Mouse (Mus musculus) myocyte (in vitro differentiated cells): ENCODE measurements at regions not wholly inside any gene's neighbourhood (a gene's known extent, or its start where the extent isn't known, plus 50 kb on each side); places are given as distances from the start of the nearest gene placed in this dataset.
A peak's percentile ranks its signal among the peaks of the same experiment; 100 is the strongest.

Source experiments
- H3K27me3 ChIP-seq: one replicate; pipeline ENCODE4 v1.6.1; 2011; ENCODE audit not compliant: control insufficient read depth, insufficient read depth, insufficient read length
- H3K36me3 ChIP-seq: one replicate; pipeline ENCODE4 v1.6.1; 2011; ENCODE audit not compliant: control insufficient read depth, insufficient read depth
- H3K4me2 ChIP-seq: one replicate; pipeline ENCODE4 v1.6.1; 2011; ENCODE audit warnings: low read depth, control low read depth
- H3K4me3 ChIP-seq: one replicate; pipeline ENCODE4 v1.5.1; 2011; ENCODE audit warnings: mild to moderate bottlenecking, control low read depth, moderate library complexity
- H3K79me2 ChIP-seq: one replicate; pipeline ENCODE4 v1.6.1; 2011; ENCODE audit not compliant: control insufficient read depth, insufficient read depth
- H3ac ChIP-seq: one replicate; pipeline ENCODE4 v1.6.1; 2011; ENCODE audit not compliant: control insufficient read depth, insufficient read length
- CEBPB ChIP-seq: IDR thresholded peaks from 2 replicates; pipeline ENCODE4 v1.6.1; 2011; ENCODE audit warnings: mild to moderate bottlenecking, moderate library complexity; ENCODE audit not compliant: poor library complexity, insufficient read depth, severe bottlenecking
- E2F4 ChIP-seq: IDR thresholded peaks from one replicate; pipeline ENCODE4 v1.6.1; 2011; ENCODE audit warnings: mild to moderate bottlenecking, control low read depth, moderate library complexity; ENCODE audit not compliant: insufficient read depth
- MAX ChIP-seq: IDR thresholded peaks from one replicate; pipeline ENCODE4 v1.6.1; 2011; ENCODE audit warnings: low read depth, mild to moderate bottlenecking, control low read depth
- MYOD1 ChIP-seq, 3 experiments: IDR thresholded peaks; one replicate each; pipeline ENCODE4 v1.6.1; 2011; ENCODE audit warnings: control low read depth in 2 of 3, low read depth in 2 of 3, mild to moderate bottlenecking in 2 of 3, moderate library complexity in 1 of 3; ENCODE audit not compliant: insufficient read length in 2 of 3, control insufficient read depth in 1 of 3
- MYOG ChIP-seq, 3 experiments: IDR thresholded peaks; one replicate each; pipeline ENCODE4 v1.6.1; 2011; ENCODE audit warnings: control low read depth in 2 of 3, low read depth in 2 of 3, mild to moderate bottlenecking in 2 of 3; ENCODE audit not compliant: insufficient read length in 2 of 3, control insufficient read depth in 1 of 3, insufficient read depth in 1 of 3
- POLR2A ChIP-seq: IDR thresholded peaks from one replicate; pipeline ENCODE4 v1.6.1; 2011; ENCODE audit warnings: low read depth, mild to moderate bottlenecking, control low read depth, moderate library complexity; ENCODE audit not compliant: insufficient read length
- POLR2AphosphoS2 ChIP-seq: IDR thresholded peaks from one replicate; pipeline ENCODE4 v1.6.1; 2011; ENCODE audit warnings: low read depth, control low read depth; ENCODE audit not compliant: insufficient read length
- REST ChIP-seq: IDR thresholded peaks from one replicate; pipeline ENCODE4 v1.6.1; 2011; ENCODE audit warnings: mild to moderate bottlenecking, control low read depth, moderate library complexity; ENCODE audit not compliant: insufficient read depth, insufficient read length
- SRF ChIP-seq: IDR thresholded peaks from one replicate; pipeline ENCODE4 v1.6.1; 2011; ENCODE audit warnings: low read depth; ENCODE audit not compliant: control insufficient read depth, insufficient read length
- TCF12 ChIP-seq: IDR thresholded peaks from one replicate; pipeline ENCODE4 v1.6.1; 2011; ENCODE audit warnings: mild to moderate bottlenecking, control low read depth; ENCODE audit not compliant: poor library complexity, insufficient read depth, severe bottlenecking
- TCF3 ChIP-seq: IDR thresholded peaks from one replicate; pipeline ENCODE4 v1.6.1; 2011; ENCODE audit warnings: low read depth, control low read depth; ENCODE audit not compliant: insufficient read length
- USF1 ChIP-seq: IDR thresholded peaks from one replicate; pipeline ENCODE4 v1.6.1; 2011; ENCODE audit warnings: low read depth, mild to moderate bottlenecking, control low read depth, moderate library complexity

DNA sequence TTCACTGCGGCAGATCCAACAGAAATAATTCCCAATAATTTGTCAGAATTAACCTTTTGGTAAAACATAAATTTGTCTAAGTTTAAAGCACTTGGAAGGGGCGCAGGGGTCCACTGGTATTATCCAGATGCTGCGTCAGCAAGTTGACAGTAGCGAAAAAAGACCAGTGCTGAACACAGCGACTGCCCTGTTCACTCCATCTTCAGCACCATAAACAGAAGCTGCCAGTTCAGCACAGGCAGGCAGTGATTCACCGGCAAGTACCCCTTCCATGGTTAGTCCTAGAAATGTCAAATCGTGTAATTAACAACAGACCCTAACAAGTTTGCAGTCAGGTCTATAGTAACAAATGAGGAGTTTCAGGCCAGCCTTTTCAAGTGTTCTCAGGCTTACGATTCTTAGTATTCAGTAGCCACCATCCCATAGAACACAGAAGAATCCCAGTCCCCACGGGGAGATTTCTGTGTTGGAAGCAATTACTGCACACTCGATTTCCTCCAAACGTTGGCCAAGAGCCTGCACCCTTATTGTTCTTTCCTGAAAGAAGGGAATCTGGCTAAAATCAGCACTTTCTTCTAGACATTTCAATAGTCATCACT lies 93.6 kb downstream of the Sox4 start:
- TF ChIP-seq MYOD1 (IDR thresholded peaks at IDR 0.05; ENCODE audit: control insufficient read depth in 1 of 3, insufficient read length in 2 of 3, low read depth in 2 of 3), result no peak
- no peak for TF ChIP-seq REST
- TF ChIP-seq SRF, result no peak
- Histone ChIP-seq H3K27me3 (no peaks in the 10 kb centered on the region), H3ac (no peak overlapping the region), H3K4me3 (no peak overlapping the region), H3K4me2 (no peak overlapping the region), H3K79me2 (peaks cover 82% of the 10 kb centered on the region), H3K36me3 (peaks cover 3% of the 10 kb centered on the region)

DNA sequence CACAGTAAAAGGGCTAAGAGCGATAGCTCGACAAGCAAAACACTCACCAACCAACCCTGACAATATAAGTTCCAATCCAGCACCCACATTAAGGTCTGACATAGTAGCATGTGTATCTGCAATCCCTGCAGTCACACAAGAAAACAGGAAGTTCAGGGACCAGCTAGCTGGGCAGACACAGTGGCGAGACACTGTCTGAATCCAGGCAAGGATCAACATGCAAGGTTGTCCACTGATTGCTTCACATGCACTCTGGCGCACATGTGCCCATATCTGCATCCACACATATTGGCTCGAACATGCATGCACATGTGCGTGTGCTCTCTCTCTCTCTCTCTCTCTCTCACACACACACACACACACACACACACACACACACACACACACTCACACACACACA lies 95.5 kb downstream of the Sox4 start:
- Histone ChIP-seq H3K4me2 (no peak overlapping the region), H3K27me3 (no peaks in the 10 kb centered on the region), H3K36me3 (peaks cover 3% of the 10 kb centered on the region), H3ac (no peak overlapping the region), H3K4me3 (no peak overlapping the region), H3K79me2 (peaks cover 75% of the 10 kb centered on the region)
- TF ChIP-seq USF1 (no peak), REST (no peak), E2F4 (no peak), MAX (no peak), MYOG (IDR thresholded peaks at IDR 0.05; ENCODE audit: control insufficient read depth in 1 of 3, insufficient read depth in 1 of 3, insufficient read length in 2 of 3, low read depth in 2 of 3) (no peak), POLR2A (no peak), MYOD1 (IDR thresholded peaks at IDR 0.05; ENCODE audit: control insufficient read depth in 1 of 3, insufficient read length in 2 of 3, low read depth in 2 of 3) (no peak), SRF (no peak), POLR2AphosphoS2 (no peak), TCF3 (no peak), TCF12 (no peak), CEBPB (no peak)

GRCm38 (mm10) chr13:28857201-28857600 lies 96.3 kb downstream of the Sox4 start:
- Histone ChIP-seq H3K4me2 (no peak overlapping the region), H3K36me3 (peaks cover 3% of the 10 kb centered on the region), H3K27me3 (no peaks in the 10 kb centered on the region), H3ac (no peak overlapping the region), H3K4me3 (no peak overlapping the region), H3K79me2 (peaks cover 75% of the 10 kb centered on the region)
- no peak for TF ChIP-seq USF1
- no peak for TF ChIP-seq POLR2A
- no peak for TF ChIP-seq TCF3

- Histone ChIP-seq H3ac (no peak overlapping the region), H3K36me3 (peaks cover 3% of the 10 kb centered on the region), H3K4me2 (no peak overlapping the region), H3K27me3 (no peaks in the 10 kb centered on the region), H3K4me3 (no peak overlapping the region), H3K79me2 (peaks cover 75% of the 10 kb centered on the region)
- TF ChIP-seq USF1 (no peak), TCF12 (no peak), MYOG (IDR thresholded peaks at IDR 0.05; ENCODE audit: control insufficient read depth in 1 of 3, insufficient read depth in 1 of 3, insufficient read length in 2 of 3, low read depth in 2 of 3) (no peak), TCF3 (no peak), E2F4 (no peak), POLR2AphosphoS2 (no peak), SRF (no peak), CEBPB (no peak), REST (no peak), MAX (no peak)
These were observed 97.0 kb downstream of the Sox4 start for GRCm38 (mm10) chr13:28856472-28856871.

GRCm38 (mm10) chr13:28854247-28854646 lies 99.3 kb downstream of the Sox4 start:
- H3K36me3 ChIP-seq, result peaks cover 3% of the 10 kb centered on the region
- H3K79me2 ChIP-seq, result peaks cover 76% of the 10 kb centered on the region
- H3K4me3 ChIP-seq, result no peak overlapping the region
- TF ChIP-seq CEBPB (no peak), TCF12 (no peak), MYOD1 (IDR thresholded peaks at IDR 0.05; ENCODE audit: control insufficient read depth in 1 of 3, insufficient read length in 2 of 3, low read depth in 2 of 3) (peak in 1 of 3 experiments; percentile 12)
- H3K4me2 ChIP-seq, result peak overlapping the region; percentile 64
- H3K27me3 ChIP-seq, result no peaks in the 10 kb centered on the region
- no peak overlapping the region for H3ac ChIP-seq

DNA sequence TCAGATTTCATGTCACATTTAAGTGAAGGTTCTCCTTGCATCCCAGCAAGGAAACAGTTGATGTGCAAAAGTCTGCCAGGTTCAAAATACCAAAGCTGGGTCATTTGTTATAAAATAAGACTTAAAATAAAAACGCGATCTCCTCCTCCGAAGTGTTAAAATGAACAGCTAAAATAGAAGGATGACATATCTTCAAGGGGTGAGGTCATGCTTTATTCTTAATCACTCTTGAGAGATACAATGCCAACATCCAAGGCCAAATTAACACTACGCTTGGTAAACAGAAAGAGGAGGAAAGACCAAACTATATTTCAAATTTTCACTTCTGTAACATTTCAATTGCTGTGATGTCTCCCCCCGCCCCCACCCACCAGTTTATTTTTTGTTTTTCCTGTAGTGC lies 105.2 kb downstream of the Sox4 start:
- H3K4me3 ChIP-seq, result no peak overlapping the region
- H3K4me2 ChIP-seq, result no peak overlapping the region
- H3K79me2 ChIP-seq, result peaks cover 77% of the 10 kb centered on the region
- no peaks in the 10 kb centered on the region for H3K36me3 ChIP-seq
- TF ChIP-seq POLR2AphosphoS2 (no peak), MYOD1 (IDR thresholded peaks at IDR 0.05; ENCODE audit: control insufficient read depth in 1 of 3, insufficient read length in 2 of 3, low read depth in 2 of 3) (no peak)
- no peak overlapping the region for H3ac ChIP-seq
- H3K27me3 ChIP-seq, result no peaks in the 10 kb centered on the region
